Mouse (Mus musculus) spleen, adult 2 months (tissue): ENCODE results near the gene Nfkbiz. TPM values are rescaled to one million over a fixed set of nuclear protein-coding genes. Genes with fewer than 3 reads are reported as not detected.
A peak's percentile ranks its signal among the peaks of the same experiment; 100 is the strongest.

Source experiments
- DNase-seq, 2 experiments: peaks; one replicate each; pipeline versions ENCODE4 v3.0.0 to v3.0.0-alpha.2; 2012 to 2021; ENCODE audit warnings: low spot score in 2 of 2, low read depth in 1 of 2
- H3K27ac ChIP-seq: fragments of 200-500 bp; 2 replicates; pipeline ENCODE4 v1.5.1; 2012; ENCODE audit warnings: low read length, inconsistent platforms; ENCODE audit not compliant: insufficient read depth
- H3K27me3 ChIP-seq: fragments of 200-500 bp; 2 replicates; pipeline ENCODE4 v1.6.1; 2012; ENCODE audit warnings: mild to moderate bottlenecking, moderate library complexity, low read length, inconsistent platforms; ENCODE audit not compliant: control insufficient read depth, insufficient read depth
- H3K36me3 ChIP-seq: fragments of 200-500 bp; 2 replicates; pipeline ENCODE4 v1.6.1; 2012; ENCODE audit warnings: mild to moderate bottlenecking, low read length, inconsistent platforms; ENCODE audit not compliant: control insufficient read depth, insufficient read depth
- H3K4me1 ChIP-seq: fragments of 200-500 bp; 2 replicates; pipeline ENCODE4 v1.6.1; 2011; ENCODE audit warnings: inconsistent platforms; ENCODE audit not compliant: control insufficient read depth, insufficient read depth, insufficient read length
- H3K4me3 ChIP-seq: fragments of 200-500 bp; 2 replicates; pipeline ENCODE4 v1.5.1; 2011; ENCODE audit warnings: mild to moderate bottlenecking, inconsistent platforms; ENCODE audit not compliant: insufficient read depth, insufficient read length; ENCODE audit errors: extremely low read depth
- CTCF ChIP-seq: fragments of 200-500 bp; IDR thresholded peaks from 2 replicates; pipeline ENCODE4 v1.5.1; 2011; ENCODE audit warnings: mild to moderate bottlenecking, inconsistent platforms; ENCODE audit not compliant: insufficient read depth, insufficient read length, insufficient replicate concordance; ENCODE audit errors: extremely low read depth
- POLR2A ChIP-seq: fragments of 200-500 bp; IDR thresholded peaks from 2 replicates; pipeline ENCODE4 v1.6.1; 2011; ENCODE audit warnings: low read depth, low read length, inconsistent platforms
- WGBS: fragments of 180-500 bp; shearing (Covaris S2); methylation state at CpG from one replicate; pipeline ENCODE4 v1.1.7; 2018; 5-methylcytosine and 5-hydroxymethylcytosine counted together
- polyA plus RNA-seq: library from polyadenylated mRNA; depleted of rRNA; stranded (reverse); fragments of >200 nt; gene quantifications from 2 replicates; pipeline ENCODE4 v1.2.3, GENCODE M21; 2012

Nfkbiz gene
- polyA plus RNA-seq, 1 experiment = 16.6 TPM

GRCm38 (mm10) chr16:55804799-55805198 lies 33.9 kb downstream of the Nfkbiz start:
- Histone ChIP-seq H3K27me3 (no peaks in the 10 kb centered on the region), H3K27ac (no peak overlapping the region), H3K4me1 (no peaks in the 10 kb centered on the region; the same call in 1 of the 2 replicates), H3K4me3 (no peak overlapping the region), H3K36me3 (peaks cover 3% of the 10 kb centered on the region)
- no peak for TF ChIP-seq POLR2A
- no peak for TF ChIP-seq CTCF
- DNase-seq = no peak
- 34% methylated on average over 1 of the region's 1 CpGs for WGBS

DNA sequence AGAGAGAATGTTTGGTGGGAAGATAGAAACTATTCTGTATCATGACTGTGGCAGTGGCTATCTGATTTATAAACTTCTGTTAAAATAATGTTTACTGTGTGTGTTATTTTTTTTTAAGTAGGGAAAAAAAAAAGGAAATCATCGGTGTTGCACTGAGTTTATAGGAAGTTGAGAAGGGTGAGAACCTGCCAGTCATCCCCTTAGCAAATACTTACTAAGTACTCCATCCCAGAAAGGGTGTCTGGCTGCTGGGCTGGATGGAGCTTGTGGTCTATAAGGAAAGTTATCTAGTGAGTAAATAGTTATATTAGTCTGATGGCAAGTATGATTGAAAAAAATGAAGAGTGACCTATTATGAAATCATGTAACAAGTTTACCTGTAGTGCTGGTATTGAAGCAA lies 37.1 kb downstream of the Nfkbiz start:
- no peak for TF ChIP-seq POLR2A
- no peak for TF ChIP-seq CTCF
- H3K27ac ChIP-seq = no peak overlapping the region
- 21% methylated on average over 1 of the region's 1 CpGs for WGBS
- H3K27me3 ChIP-seq = no peaks in the 10 kb centered on the region
- no peak for DNase-seq
- no peak overlapping the region for H3K4me3 ChIP-seq
- no peaks in the 10 kb centered on the region; the same call in 1 of the 2 replicates for H3K4me1 ChIP-seq
- no peaks in the 10 kb centered on the region for H3K36me3 ChIP-seq

GRCm38 (mm10) chr16:55798845-55799244 lies 39.9 kb downstream of the Nfkbiz start:
- Histone ChIP-seq H3K4me1 (no peaks in the 10 kb centered on the region; the same call in 1 of the 2 replicates), H3K4me3 (no peak overlapping the region), H3K27me3 (no peaks in the 10 kb centered on the region), H3K27ac (no peak overlapping the region; the same call in 1 of the 2 replicates), H3K36me3 (no peaks in the 10 kb centered on the region)
- 16% methylated on average over 7 of the region's 7 CpGs for WGBS
- TF ChIP-seq POLR2A (no peak), CTCF (no peak)
- no peak for DNase-seq

DNA sequence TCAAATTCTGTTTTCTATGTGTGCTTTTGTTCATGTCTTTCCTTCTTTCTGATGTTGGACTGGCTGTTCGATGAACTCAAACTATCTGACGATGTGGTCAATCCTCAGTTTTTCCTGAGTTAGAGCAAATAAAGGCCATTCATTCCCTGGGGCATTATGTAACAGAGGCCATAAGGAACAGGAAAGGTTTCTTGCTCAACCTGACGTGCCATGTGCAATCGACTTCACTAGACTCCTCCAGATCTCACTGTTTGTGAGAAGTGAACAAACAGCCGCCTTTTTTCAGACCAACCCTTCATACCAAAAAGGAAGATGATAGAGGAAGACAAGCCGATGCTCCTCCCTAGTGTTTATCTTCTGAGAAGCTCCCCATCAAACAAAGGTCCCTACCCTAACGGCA lies 48.4 kb downstream of the Nfkbiz start:
- DNase-seq = no peak
- Histone ChIP-seq H3K36me3 (no peaks in the 10 kb centered on the region), H3K4me1 (peaks cover 19% of the 10 kb centered on the region), H3K27me3 (no peaks in the 10 kb centered on the region), H3K4me3 (no peak overlapping the region), H3K27ac (no peak overlapping the region)
- TF ChIP-seq CTCF (no peak), POLR2A (no peak)
- WGBS = 80% methylated on average over 7 of the region's 7 CpGs

DNA sequence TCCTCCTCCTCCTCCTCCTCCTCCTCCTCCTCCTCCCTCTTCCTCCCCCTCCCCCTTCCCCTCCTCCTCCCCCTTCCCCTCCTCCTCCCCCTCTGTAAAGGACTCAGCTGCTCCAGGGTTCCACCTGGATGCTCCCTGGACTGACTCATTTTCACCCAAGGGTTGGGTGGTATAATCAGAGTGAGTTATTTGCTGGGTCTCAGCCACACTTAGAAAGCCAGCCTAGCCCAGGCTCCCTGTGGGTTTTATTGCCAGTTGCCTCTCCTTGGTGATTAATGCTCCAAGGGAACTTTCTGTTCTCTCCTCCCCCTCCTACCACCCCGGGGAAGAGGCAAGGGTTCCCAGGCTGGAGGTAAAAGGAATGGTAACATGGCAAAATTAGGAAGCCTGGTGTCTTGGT lies 49.4 kb downstream of the Nfkbiz start:
- Histone ChIP-seq H3K36me3 (no peaks in the 10 kb centered on the region), H3K27me3 (no peaks in the 10 kb centered on the region), H3K4me1 (peaks cover 19% of the 10 kb centered on the region), H3K4me3 (no peak overlapping the region), H3K27ac (no peak overlapping the region)
- TF ChIP-seq CTCF (no peak), POLR2A (no peak)
- DNase-seq = no peak
- WGBS = 24% methylated on average over 1 of the region's 1 CpGs

DNA sequence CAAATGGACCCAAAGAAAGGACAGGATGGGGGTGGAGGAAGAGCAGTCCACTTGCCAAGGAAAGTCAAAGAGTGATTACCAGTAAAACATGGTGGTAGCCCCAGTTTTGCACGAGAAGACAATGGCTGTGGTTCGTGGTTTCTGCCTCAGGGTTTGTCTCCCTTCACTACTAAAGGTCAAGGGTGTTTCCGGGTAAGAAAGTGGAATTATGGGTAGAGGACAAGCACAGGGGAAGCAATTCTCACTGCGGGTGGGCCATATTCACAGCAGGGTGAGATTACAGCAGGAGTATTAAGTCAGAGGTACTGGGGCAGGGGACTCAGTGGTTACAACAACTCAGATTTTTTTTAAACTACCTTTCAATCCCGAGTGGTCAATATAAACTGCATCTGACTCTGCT lies 50.0 kb downstream of the Nfkbiz start:
- H3K4me1 ChIP-seq = peaks cover 19% of the 10 kb centered on the region
- DNase-seq = no peak
- peak overlapping the region; percentile 36 for H3K27ac ChIP-seq
- no peak overlapping the region for H3K4me3 ChIP-seq
- no peak for TF ChIP-seq CTCF
- TF ChIP-seq POLR2A = no peak
- 24% methylated on average over 5 of the region's 5 CpGs for WGBS
- no peaks in the 10 kb centered on the region for H3K27me3 ChIP-seq
- no peaks in the 10 kb centered on the region for H3K36me3 ChIP-seq

GRCm38 (mm10) chr16:55787385-55788072 lies 51.2 kb downstream of the Nfkbiz start:
- peak in 1 of 2 experiments; percentile 11 for DNase-seq
- H3K36me3 ChIP-seq = no peaks in the 10 kb centered on the region
- no peak overlapping the region for H3K27ac ChIP-seq
- TF ChIP-seq POLR2A (no peak), CTCF (no peak)
- peaks cover 19% of the 10 kb centered on the region for H3K4me1 ChIP-seq
- H3K4me3 ChIP-seq = no peak overlapping the region
- H3K27me3 ChIP-seq = no peaks in the 10 kb centered on the region
- 30% methylated on average over 13 of the region's 13 CpGs for WGBS
